Mouse (Mus musculus) gonadal fat pad, adult 2 months (tissue): ENCODE results near the gene Cgnl1. TPM values are rescaled to one million over a fixed set of nuclear protein-coding genes. Genes with fewer than 3 reads are reported as not detected.

Source experiments
- DNase-seq: peaks from one replicate; pipeline ENCODE4 v3.0.0-alpha.2; 2012; ENCODE audit warnings: low read depth
- polyA plus RNA-seq: library from polyadenylated mRNA; depleted of rRNA; stranded (reverse); fragments of >200 nt; gene quantifications from 2 replicates; pipeline ENCODE4 v1.2.3, GENCODE M21; 2012; rRNA removed

Cgnl1 gene
- 15.7 and 20.3 TPM in 2 replicates for polyA plus RNA-seq

DNA sequence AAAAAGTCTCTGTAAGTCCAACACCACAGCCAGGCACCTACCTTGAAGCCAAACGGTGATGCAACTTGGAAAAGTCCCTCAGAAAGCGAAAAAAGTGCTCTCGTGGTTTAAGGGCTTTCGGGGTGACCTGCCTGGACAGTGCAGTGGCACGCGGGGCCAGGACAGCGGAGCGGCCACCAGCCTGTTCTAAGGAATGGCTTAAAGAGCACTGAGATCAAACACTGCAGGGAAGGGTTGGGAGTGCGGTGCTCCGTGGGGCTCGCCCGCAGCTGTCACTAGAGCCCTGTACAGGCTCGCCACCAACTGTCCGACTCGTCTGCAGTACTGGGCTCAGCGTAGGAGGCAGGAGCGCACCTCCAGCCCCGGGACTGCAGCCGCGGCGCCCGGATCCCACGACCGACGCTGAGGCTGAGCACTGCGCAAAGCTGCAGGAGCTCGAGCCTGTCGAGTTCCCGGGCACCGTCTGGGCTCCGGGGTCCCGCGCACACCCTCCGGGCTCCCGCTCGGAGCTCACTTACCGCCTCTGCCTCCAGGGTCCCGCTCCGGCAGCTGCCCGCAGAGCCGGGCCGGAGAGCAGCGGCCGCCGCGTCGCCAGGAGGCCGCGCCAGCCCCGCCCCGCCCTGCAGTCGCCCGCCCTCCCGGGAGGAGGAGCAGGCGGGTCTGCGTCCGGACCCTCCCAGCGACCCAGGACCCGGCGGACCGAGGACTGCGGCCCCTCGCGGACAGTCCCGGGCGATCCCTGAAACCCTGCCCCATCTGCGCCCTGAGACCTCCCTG is at the start of gene Cgnl1:
Cgnl1 (minus strand) TSS at position 612 of the 777 bp plus-strand sequence.
- no peak for DNase-seq

- DNase-seq = no peak
Observed at GRCm38 (mm10) chr9:71818453-71818852, 47.1 kb upstream of the Cgnl1 start.

DNA sequence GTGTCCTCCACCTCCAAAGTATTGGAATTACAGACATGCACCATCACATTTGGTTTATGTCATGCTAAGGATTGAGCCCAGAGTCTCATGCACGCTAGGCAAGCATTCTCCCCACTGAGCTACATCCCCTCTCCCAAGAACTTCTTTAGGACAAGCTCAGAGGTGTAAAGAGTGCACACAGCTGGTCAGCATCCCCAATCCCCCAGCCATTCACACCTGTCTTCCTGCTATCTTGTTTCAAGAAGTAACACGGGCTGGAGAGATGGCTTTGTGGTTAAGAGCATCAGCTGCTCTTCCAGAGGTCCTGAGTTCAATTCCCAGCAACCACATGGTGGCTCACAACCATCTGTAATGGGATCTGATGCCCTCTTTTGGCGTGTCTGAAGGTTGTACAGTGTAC is 44.7 kb upstream of the Cgnl1 start:
- DNase-seq = no peak

- no peak for DNase-seq
Observed at GRCm38 (mm10) chr9:71813565-71813964, 42.2 kb upstream of the Cgnl1 start.

- no peak for DNase-seq
Observed at GRCm38 (mm10) chr9:71812914-71813313, 41.5 kb upstream of the Cgnl1 start.

- DNase-seq = no peak
Observed at GRCm38 (mm10) chr9:71812402-71812801, 41.0 kb upstream of the Cgnl1 start.

- DNase-seq = no peak
Observed at GRCm38 (mm10) chr9:71811404-71811803, 40.0 kb upstream of the Cgnl1 start.

- no peak for DNase-seq
Observed at GRCm38 (mm10) chr9:71810723-71811122, 39.3 kb upstream of the Cgnl1 start.

DNA sequence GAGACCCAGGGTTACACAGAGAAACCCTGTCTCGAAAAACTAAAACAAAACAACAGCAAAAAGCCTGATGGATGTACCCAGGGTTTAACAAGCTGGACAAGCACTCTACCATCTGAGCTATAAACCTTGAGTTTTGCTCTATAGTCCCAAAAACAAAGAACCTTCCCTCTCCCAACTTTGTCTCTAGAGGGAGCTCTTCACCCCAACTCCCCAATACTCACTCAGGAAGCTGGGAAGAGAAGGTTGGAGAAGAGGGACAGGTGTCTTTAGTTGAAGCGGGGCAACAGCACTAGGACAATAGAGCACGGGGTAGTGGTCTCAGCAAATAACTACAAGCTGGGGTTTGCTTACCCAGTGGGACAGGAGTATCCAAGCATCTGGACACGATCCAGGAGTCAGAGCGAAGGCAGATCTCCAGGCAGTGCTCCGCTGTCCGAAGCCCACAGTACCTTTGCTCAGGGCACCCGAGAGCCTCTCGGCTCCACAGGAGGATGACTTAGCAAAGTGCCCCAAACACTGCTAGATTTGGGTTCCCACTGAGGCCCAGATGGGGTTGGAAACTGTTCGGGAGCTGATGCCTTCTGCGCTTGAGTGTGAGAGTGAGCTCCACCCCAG is 37.3 kb upstream of the Cgnl1 start:
- DNase-seq = no peak

GRCm38 (mm10) chr9:71807801-71808200 is 36.4 kb upstream of the Cgnl1 start:
- DNase-seq = no peak

DNA sequence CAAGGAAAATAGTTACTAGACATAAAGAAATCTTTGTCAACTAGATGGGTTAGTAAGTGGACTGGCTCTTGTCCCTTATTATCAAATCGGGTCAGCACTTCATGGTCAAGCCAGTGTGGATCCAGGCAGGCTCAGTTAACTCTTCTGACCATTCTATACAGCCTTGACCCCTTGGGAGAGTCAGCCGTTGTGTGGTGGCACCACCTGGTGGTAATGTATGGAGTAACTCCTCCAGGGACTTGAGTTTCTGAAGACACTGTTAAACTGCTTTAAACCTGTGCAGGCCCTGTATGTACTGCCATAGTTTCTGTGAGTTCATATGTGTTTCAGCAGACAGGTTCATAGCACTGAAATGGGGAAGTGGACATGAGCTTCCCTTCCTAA is 35.0 kb upstream of the Cgnl1 start:
- no peak for DNase-seq

DNA sequence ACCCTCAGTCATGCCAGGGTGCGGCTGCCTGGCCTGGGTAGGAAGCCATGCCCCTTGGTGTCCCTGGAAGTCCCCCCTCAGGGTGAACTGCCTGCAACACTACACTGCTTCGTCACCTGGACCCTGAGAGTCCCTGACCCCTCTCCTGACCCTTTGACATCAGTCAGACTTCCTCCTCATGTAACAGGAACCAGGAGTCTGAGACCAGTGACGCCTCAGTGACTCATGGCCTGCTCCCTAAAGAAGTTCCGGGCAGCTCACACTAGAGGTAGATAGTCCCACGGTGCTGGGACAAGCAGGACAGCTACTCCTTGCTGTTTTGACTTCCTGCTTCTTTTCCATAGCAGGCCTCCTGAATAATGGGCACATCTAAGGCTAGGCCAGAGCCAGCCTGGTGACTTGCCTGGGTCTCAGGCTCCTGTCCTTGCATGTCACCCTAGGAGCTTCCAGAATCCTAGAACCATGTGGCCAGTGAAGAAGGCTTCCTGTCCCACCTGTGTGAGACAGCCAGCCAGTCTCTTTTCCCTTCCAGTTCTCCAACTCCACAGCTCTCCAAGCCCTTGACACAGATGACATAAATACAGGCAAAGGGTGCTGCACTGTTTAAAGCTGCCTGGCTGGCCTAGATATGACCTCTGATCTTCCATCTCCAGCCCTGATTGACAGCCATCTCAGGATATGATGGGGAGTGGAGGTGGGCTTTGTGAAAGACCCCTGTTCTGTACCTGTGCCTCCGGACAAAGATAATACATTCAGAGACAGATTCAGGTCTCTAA is 34.4 kb upstream of the Cgnl1 start:
- no peak for DNase-seq

- DNase-seq = no peak
Observed at GRCm38 (mm10) chr9:71804116-71804515, 32.7 kb upstream of the Cgnl1 start.

DNA sequence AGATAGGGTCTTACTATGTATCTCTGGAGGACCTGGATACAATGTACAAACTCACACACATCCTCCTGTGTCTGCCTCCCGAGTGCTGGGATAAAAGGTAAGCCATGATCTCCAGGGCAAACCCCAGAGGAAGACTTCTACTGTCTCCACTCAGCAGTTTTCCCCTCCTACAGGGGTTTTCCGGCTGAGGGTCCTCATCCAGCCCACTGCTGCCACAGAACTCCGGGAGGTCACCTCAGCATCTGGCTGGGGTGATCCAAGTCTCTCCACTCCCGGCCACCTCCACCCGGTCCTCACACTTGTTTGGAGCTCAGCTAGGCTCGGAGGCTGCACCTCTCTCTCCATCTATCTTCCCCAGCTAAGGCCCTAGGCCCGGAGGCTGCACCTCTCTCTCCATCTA is 31.9 kb upstream of the Cgnl1 start:
- DNase-seq = no peak

DNA sequence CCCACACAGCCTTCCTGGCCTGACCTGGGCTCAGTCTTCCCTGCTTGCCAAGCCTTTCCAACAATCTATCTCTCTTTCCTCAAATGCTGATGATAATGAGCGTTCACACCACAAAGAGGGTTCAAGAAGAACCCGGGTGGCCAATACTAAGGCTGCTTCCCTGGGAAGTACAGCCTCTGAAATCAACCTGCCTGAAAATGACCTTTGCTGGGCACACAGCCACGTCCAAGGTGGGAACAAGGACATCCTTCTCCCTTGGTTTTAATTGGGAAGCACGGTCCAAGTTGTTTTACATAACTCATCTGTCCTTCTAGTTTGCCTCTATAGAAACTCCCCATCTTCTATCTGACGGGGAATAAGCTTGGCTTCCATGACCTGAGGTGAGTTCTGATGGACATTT is 28.2 kb upstream of the Cgnl1 start:
- no peak for DNase-seq

- DNase-seq = no peak
Observed at GRCm38 (mm10) chr9:71798176-71798575, 26.8 kb upstream of the Cgnl1 start.

GRCm38 (mm10) chr9:71777404-71777803 is 6.0 kb upstream of the Cgnl1 start:
- DNase-seq = no peak

DNA sequence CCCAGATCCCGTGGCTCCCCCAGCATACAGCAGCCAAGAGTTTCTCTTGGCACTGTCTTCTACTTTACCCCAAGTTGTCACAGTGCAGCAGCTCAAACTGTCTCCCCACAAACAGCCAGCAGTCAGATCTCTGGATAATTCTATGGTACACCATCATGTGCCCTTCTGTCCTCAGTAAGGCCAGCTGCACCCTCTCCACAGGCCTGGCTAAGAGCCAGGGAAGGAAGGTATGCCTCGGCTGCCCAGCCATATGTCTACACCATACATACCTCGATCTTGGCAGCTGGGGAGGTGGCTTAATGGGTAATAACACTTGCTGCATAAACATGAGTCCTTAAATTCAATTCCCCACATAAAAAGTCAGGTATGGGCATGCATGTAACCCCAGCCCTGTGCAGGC is 4.9 kb upstream of the Cgnl1 start:
- no peak for DNase-seq

DNA sequence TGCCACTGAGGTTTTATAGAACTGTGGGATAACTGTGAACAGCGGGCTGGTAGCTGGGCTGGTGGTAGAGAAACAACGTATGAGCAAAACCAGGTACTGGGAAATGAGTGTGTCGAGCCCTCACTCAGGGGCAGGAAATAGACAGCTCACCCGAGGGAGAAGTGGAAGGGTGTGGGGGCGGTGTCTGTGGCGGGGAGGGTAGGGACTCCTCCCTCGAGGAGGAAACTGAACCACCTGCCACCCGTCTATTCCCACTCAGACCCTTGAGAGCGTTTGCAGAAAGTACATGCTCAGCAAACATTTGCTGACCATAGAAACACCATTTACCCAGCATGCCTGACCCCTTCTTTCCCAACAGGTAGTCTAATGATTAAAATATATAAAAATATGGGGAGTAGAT is 2.2 kb upstream of the Cgnl1 start:
- no peak for DNase-seq

DNA sequence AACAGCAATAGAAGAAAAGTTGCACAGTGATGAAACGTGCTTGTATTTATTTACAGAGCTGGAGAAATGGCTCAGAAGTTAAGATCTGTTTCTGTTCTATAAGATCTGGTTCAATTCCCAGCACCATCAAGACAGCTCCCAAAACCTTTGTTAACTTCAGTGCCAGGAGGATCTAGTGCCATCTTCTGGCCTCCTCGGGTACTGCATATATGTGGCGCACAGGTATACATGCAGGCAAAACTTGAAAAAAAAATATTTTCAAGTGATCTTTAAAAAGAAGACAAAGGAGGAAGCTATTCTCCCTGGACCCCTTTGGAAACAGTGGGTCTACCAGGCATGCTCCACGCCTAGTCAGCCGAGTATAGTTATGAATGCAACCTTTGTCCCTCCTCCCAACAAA is 936 bp upstream of the Cgnl1 start:
- no peak for DNase-seq

GRCm38 (mm10) chr9:71770484-71770883 is 918 bp downstream of the Cgnl1 start:
- DNase-seq = no peak

DNA sequence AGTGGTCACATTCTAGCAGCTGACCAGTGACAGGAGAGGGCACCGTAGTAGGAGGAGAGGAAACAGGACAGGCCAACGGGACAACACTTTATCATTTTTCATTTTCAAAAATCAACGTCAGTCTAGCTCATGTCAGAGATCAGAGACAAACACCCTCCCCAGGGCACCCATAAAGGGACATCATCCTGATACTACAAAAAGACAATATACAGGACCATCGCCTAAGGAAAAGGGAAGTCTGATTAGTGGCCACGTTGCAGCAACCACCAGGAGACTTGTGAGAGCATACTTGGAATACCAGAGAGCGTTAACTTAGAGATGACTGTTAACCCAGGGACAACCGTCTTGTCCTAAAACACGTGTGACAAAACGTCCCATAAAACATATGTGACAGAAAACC is 1.7 kb downstream of the Cgnl1 start:
- DNase-seq = no peak

- DNase-seq = no peak
Observed at GRCm38 (mm10) chr9:71768119-71768518, 3.3 kb downstream of the Cgnl1 start.
